Mouse (Mus musculus) inflammation-experienced regulatory T-cells, adult 6 months (primary cell): Measurements from ENCODE around the gene Dnajc9. TPM values are rescaled to one million over a fixed set of nuclear protein-coding genes. Genes with fewer than 3 reads are reported as not detected.
A peak's percentile ranks its signal among the peaks of the same experiment; 100 is the strongest.

Experiments used
- ATAC-seq: one replicate; pipeline ENCODE4 v1.8.0; 2017
- polyA plus RNA-seq, 3 experiments: library from polyadenylated mRNA; unstranded; fragments of 100-300 nt; shearing (Covaris generic); gene quantifications; one replicate each; pipeline ENCODE4 v1.2.1; 2017

The Dnajc9 gene
- polyA plus RNA-seq, 3 experiments from 2014 or later, result 131 to 179 (median 169) TPM

- ATAC-seq, result peak; percentile 96
Measured at GRCm38 (mm10) chr14:20347991-20348541, 40.6 kb downstream of the Dnajc9 start, which contains the start of the genes Ecd and Fam149b. TSS of gene Ecd (minus strand) at chr14:20348121. TSS of gene Fam149b (plus strand) at chr14:20348162.

- ATAC-seq, result peak; percentile 60
Measured at GRCm38 (mm10) chr14:20347441-20347990, 41.2 kb downstream of the Dnajc9 start.

GRCm38 (mm10) chr14:20345885-20346284 lies 42.8 kb downstream of the Dnajc9 start:
- no peak for ATAC-seq

- peak; percentile 79 for ATAC-seq
Measured at GRCm38 (mm10) chr14:20340866-20341265, 47.8 kb downstream of the Dnajc9 start.

- ATAC-seq, result peak; percentile 60
Measured at GRCm38 (mm10) chr14:20340149-20340548, 48.6 kb downstream of the Dnajc9 start.

- ATAC-seq, result no peak
Measured at GRCm38 (mm10) chr14:20339415-20339814, 49.3 kb downstream of the Dnajc9 start.

Other genes with a start within 250 kb of the Dnajc9 start
- 1 to 10 TPM; 4.2 to 7.5 (median 5.4) TPM for gene Kcnk5, start 207.1 kb downstream of the Dnajc9 start, polyA plus RNA-seq
- gene Kcnk16, start 119.7 kb downstream of the Dnajc9 start, polyA plus RNA-seq, result not detected
- 10 to 100 TPM; 16.1 to 34.0 (median 20.0) TPM for gene Nudt13, start 94.2 kb downstream of the Dnajc9 start, polyA plus RNA-seq
- gene Ecd, start 40.8 kb downstream of the Dnajc9 start, polyA plus RNA-seq, result 10 to 100 TPM; 58.1 to 73.3 (median 63.9) TPM
- gene Fam149b, start 40.7 kb downstream of the Dnajc9 start, polyA plus RNA-seq, result 10 to 100 TPM; 49.6 to 75.9 (median 55.1) TPM
- 100 to 1,000 TPM; 110 to 131 (median 112) TPM for gene Mrps16, start 4.7 kb upstream of the Dnajc9 start, polyA plus RNA-seq
- gene Cfap70, start 63.3 kb upstream of the Dnajc9 start, polyA plus RNA-seq, result not detected
- 10 to 100 TPM; 63.4 to 98.4 (median 72.4) TPM for gene Anxa7, start 91.2 kb upstream of the Dnajc9 start, polyA plus RNA-seq
- 1 to 10 TPM; 1.0 to 3.2 (median 1.9) TPM for gene Mss51, start 108.0 kb upstream of the Dnajc9 start, polyA plus RNA-seq
- gene Ppp3cb, start 157.7 kb upstream of the Dnajc9 start, polyA plus RNA-seq, result 10 to 100 TPM; 26.8 to 45.7 (median 42.5) TPM